Mouse (Mus musculus): Measurements from ENCODE around the gene Hps1.

DNA sequence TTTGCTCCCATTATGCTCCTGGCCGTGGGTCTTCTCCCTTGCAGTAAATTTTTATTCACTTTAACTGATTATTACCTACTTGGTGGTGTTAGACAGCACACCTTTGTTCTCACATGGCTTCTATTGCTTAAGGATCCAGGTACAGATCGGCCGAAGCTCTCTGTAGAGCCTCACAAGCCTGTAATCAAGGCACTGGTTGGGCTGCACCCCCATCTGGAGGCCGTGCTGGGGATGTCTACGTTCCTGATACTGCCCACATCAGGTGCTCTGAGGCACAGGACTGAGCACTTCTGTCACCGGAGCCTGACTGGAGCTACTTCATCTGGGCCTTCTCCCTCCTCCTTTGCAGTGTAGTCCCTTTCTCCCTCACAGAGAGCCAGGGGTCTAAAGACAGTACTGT, 56.5 kb downstream of the Hps1 start:
- TF ChIP-seq CTCF (conservative IDR thresholded peaks at IDR 0.05; ENCODE audit: low read length) (no peak), POU5F1 (IDR thresholded peaks at IDR 0.05; ENCODE audit: borderline replicate concordance, low read length) (no peak)
